Mouse (Mus musculus) adrenal gland, adult 2 months (tissue): ENCODE measurements around the gene Ppt1. TPM values are rescaled to one million over a fixed set of nuclear protein-coding genes. Genes with fewer than 3 reads are reported as not detected.

ENCODE experiments used
- DNase-seq: peaks from one replicate; pipeline ENCODE4 v3.0.0; 2021
- polyA plus RNA-seq: library from polyadenylated mRNA; depleted of rRNA; stranded (reverse); fragments of >200 nt; gene quantifications from 2 replicates; pipeline ENCODE4 v1.2.3, GENCODE M21; 2012
- total RNA-seq, 2 experiments: library from RNA; stranded (reverse); gene quantifications; 2 replicates each; pipeline ENCODE4 v1.2.3; 2021

The Ppt1 gene
- total and polyA plus RNA-seq, 3 experiments = 17.9 to 86.3 (median 69.3) TPM

GRCm38 (mm10) chr4:122870027-122870426 is 34.0 kb downstream of the Ppt1 start:
- no peak for DNase-seq

GRCm38 (mm10) chr4:122870741-122871140 is 34.7 kb downstream of the Ppt1 start:
- DNase-seq = no peak

GRCm38 (mm10) chr4:122871269-122871668 is 35.2 kb downstream of the Ppt1 start:
- no peak for DNase-seq

- no peak for DNase-seq
These were observed 35.9 kb downstream of the Ppt1 start for GRCm38 (mm10) chr4:122871989-122872388.

- DNase-seq = no peak
These were observed 37.0 kb downstream of the Ppt1 start for GRCm38 (mm10) chr4:122873003-122873402.

GRCm38 (mm10) chr4:122873512-122873911 is 37.5 kb downstream of the Ppt1 start:
- no peak for DNase-seq

GRCm38 (mm10) chr4:122878333-122879070 is 42.5 kb downstream of the Ppt1 start:
- DNase-seq = no peak

- DNase-seq = no peak
These were observed 46.5 kb downstream of the Ppt1 start for GRCm38 (mm10) chr4:122882544-122882943.

- DNase-seq = no peak
These were observed 47.3 kb downstream of the Ppt1 start for GRCm38 (mm10) chr4:122883294-122883693.

- no peak for DNase-seq
These were observed 48.0 kb downstream of the Ppt1 start for GRCm38 (mm10) chr4:122884051-122884450.

- peak; percentile 49 for DNase-seq
These were observed 48.7 kb downstream of the Ppt1 start for GRCm38 (mm10) chr4:122884481-122885340.

- peak; percentile 99 for DNase-seq
These were observed 49.9 kb downstream of the Ppt1 start, which contains the start of gene Cap1 for GRCm38 (mm10) chr4:122885768-122886578. Gene Cap1, minus strand, starts transcription at chr4:122886056.

GRCm38 (mm10) chr4:122886579-122887254 is 50.7 kb downstream of the Ppt1 start:
- peak; percentile 18 for DNase-seq

GRCm38 (mm10) chr4:122887336-122887735 is 51.3 kb downstream of the Ppt1 start:
- no peak for DNase-seq

GRCm38 (mm10) chr4:122890881-122891481 is 54.9 kb downstream of the Ppt1 start:
- peak; percentile 51 for DNase-seq

GRCm38 (mm10) chr4:122891597-122891996 is 55.6 kb downstream of the Ppt1 start:
- DNase-seq = no peak

GRCm38 (mm10) chr4:122892157-122892556 is 56.1 kb downstream of the Ppt1 start:
- DNase-seq = no peak

- no peak for DNase-seq
These were observed 61.7 kb downstream of the Ppt1 start for GRCm38 (mm10) chr4:122897750-122898149.

- peak; percentile 41 for DNase-seq
These were observed 62.3 kb downstream of the Ppt1 start for GRCm38 (mm10) chr4:122898313-122898712.

GRCm38 (mm10) chr4:122902156-122902555 is 66.1 kb downstream of the Ppt1 start:
- DNase-seq = no peak

GRCm38 (mm10) chr4:122903709-122904108 is 67.7 kb downstream of the Ppt1 start:
- DNase-seq = no peak
